Mouse (Mus musculus) forebrain, embryonic 15.5 days (tissue): ENCODE measurements at regions not wholly inside any gene's neighbourhood (a gene's known extent, or its start where the extent isn't known, plus 50 kb on each side); places are given as distances from the start of the nearest gene placed in this dataset.
A peak's percentile ranks its signal among the peaks of the same experiment; 100 is the strongest.

Experiments used
- ATAC-seq: fragments of 200-750 bp; cut with Nextera tagmentation; replicated peaks from 2 replicates; pipeline ENCODE4 v1.8.0; 2017; ENCODE audit warnings: mild to moderate bottlenecking, moderate TSS enrichment, moderate library complexity
- H3K27ac ChIP-seq: fragments of 300-500 bp; sonication (generic); replicated peaks from 2 replicates; pipeline ENCODE4 v1.5.1; 2015; ENCODE audit warnings: mild to moderate bottlenecking, inconsistent platforms
- H3K27me3 ChIP-seq: fragments of 300-500 bp; sonication (generic); 2 replicates; pipeline ENCODE4 v1.6.1; 2015; ENCODE audit warnings: inconsistent platforms
- H3K36me3 ChIP-seq: fragments of 300-500 bp; sonication (generic); 2 replicates; pipeline ENCODE4 v1.6.1; 2015; ENCODE audit warnings: mild to moderate bottlenecking, inconsistent platforms
- H3K4me1 ChIP-seq: fragments of 300-500 bp; sonication (generic); 2 replicates; pipeline ENCODE4 v1.6.1; 2015; ENCODE audit warnings: inconsistent platforms
- H3K4me2 ChIP-seq: fragments of 300-500 bp; sonication (generic); replicated peaks from 2 replicates; pipeline ENCODE4 v1.6.1; 2015; ENCODE audit warnings: mild to moderate bottlenecking, inconsistent platforms
- H3K4me3 ChIP-seq: fragments of 300-500 bp; sonication (generic); 2 replicates; pipeline ENCODE4 v1.5.1; 2015; ENCODE audit warnings: mild to moderate bottlenecking, inconsistent platforms
- H3K9ac ChIP-seq: fragments of 300-500 bp; sonication (generic); replicated peaks from 2 replicates; pipeline ENCODE4 v1.6.1; 2015; ENCODE audit warnings: mild to moderate bottlenecking, inconsistent platforms
- H3K9me3 ChIP-seq: fragments of 300-500 bp; sonication (generic); 2 replicates; pipeline ENCODE4 v1.6.1; 2016; ENCODE audit warnings: inconsistent platforms
- WGBS: fragments of 180-500 bp; shearing (Covaris S2); methylation state at CpG from one replicate; pipeline ENCODE4 v1.1.7; 2015; ENCODE audit warnings: mixed read lengths; 5-methylcytosine and 5-hydroxymethylcytosine counted together

GRCm38 (mm10) chr9:47434091-47434490, 95.9 kb upstream of the Cadm1 start:
- Histone ChIP-seq H3K27ac (no peak overlapping the region), H3K27me3 (no peaks in the 10 kb centered on the region), H3K4me3 (no peak overlapping the region), H3K36me3 (no peaks in the 10 kb centered on the region), H3K4me2 (no peak overlapping the region), H3K9me3 (no peaks in the 10 kb centered on the region), H3K4me1 (no peaks in the 10 kb centered on the region), H3K9ac (no peak overlapping the region)
- WGBS: 93% methylated on average over 2 of the region's 2 CpGs
- ATAC-seq: no peak

GRCm38 (mm10) chr9:47438976-47439375, 91.0 kb upstream of the Cadm1 start:
- Histone ChIP-seq H3K27ac (no peak overlapping the region), H3K9ac (no peak overlapping the region), H3K9me3 (no peaks in the 10 kb centered on the region), H3K4me3 (no peak overlapping the region), H3K27me3 (no peaks in the 10 kb centered on the region), H3K4me1 (peaks cover 8% of the 10 kb centered on the region), H3K36me3 (no peaks in the 10 kb centered on the region), H3K4me2 (no peak overlapping the region)
- WGBS: 76% methylated on average over 4 of the region's 4 CpGs
- no peak for ATAC-seq

- Histone ChIP-seq H3K36me3 (no peaks in the 10 kb centered on the region), H3K9me3 (no peaks in the 10 kb centered on the region), H3K9ac (peak overlapping the region; percentile 29; the same call in 1 of the 2 replicates), H3K4me3 (peak overlapping the region; percentile 19), H3K27ac (no peak overlapping the region), H3K27me3 (no peaks in the 10 kb centered on the region), H3K4me2 (peak overlapping the region; percentile 44), H3K4me1 (peaks cover 8% of the 10 kb centered on the region)
- 19% methylated on average over 11 of the region's 11 CpGs for WGBS
- ATAC-seq: 0 out of 2 replicates have a peak, but pooled peaks have one; percentile 32
Measured at GRCm38 (mm10) chr9:47439506-47439905, 90.5 kb upstream of the Cadm1 start.

- Histone ChIP-seq H3K27ac (no peak overlapping the region), H3K4me3 (peak overlapping the region; percentile 19), H3K9me3 (no peaks in the 10 kb centered on the region), H3K4me1 (peaks cover 8% of the 10 kb centered on the region), H3K9ac (peak overlapping the region; percentile 29; the same call in 1 of the 2 replicates), H3K27me3 (no peaks in the 10 kb centered on the region), H3K36me3 (no peaks in the 10 kb centered on the region), H3K4me2 (peak overlapping the region; percentile 44)
- WGBS: 7% methylated on average over 6 of the region's 6 CpGs
- no peak for ATAC-seq
Measured at GRCm38 (mm10) chr9:47440128-47440527, 89.8 kb upstream of the Cadm1 start.

GRCm38 (mm10) chr9:47441155-47441554, 88.8 kb upstream of the Cadm1 start:
- no peak overlapping the region for H3K4me3 ChIP-seq
- H3K4me2 ChIP-seq: no peak overlapping the region
- WGBS: 88% methylated on average over 8 of the region's 8 CpGs
- no peak for ATAC-seq
- H3K36me3 ChIP-seq: no peaks in the 10 kb centered on the region
- H3K9ac ChIP-seq: no peak overlapping the region
- no peaks in the 10 kb centered on the region for H3K27me3 ChIP-seq
- peaks cover 8% of the 10 kb centered on the region for H3K4me1 ChIP-seq
- H3K9me3 ChIP-seq: no peaks in the 10 kb centered on the region
- H3K27ac ChIP-seq: no peak overlapping the region

- Histone ChIP-seq H3K27me3 (no peaks in the 10 kb centered on the region), H3K9ac (no peak overlapping the region), H3K4me2 (no peak overlapping the region), H3K4me3 (no peak overlapping the region), H3K4me1 (peaks cover 8% of the 10 kb centered on the region), H3K9me3 (no peaks in the 10 kb centered on the region), H3K27ac (no peak overlapping the region), H3K36me3 (no peaks in the 10 kb centered on the region)
- ATAC-seq: no peak
- WGBS: 88% methylated on average over 2 of the region's 2 CpGs
Measured at GRCm38 (mm10) chr9:47444168-47444567, 85.8 kb upstream of the Cadm1 start.

GRCm38 (mm10) chr9:47444752-47445151, 85.2 kb upstream of the Cadm1 start:
- no peaks in the 10 kb centered on the region for H3K27me3 ChIP-seq
- no peak for ATAC-seq
- H3K9ac ChIP-seq: no peak overlapping the region
- H3K9me3 ChIP-seq: no peaks in the 10 kb centered on the region
- H3K4me2 ChIP-seq: no peak overlapping the region
- H3K4me3 ChIP-seq: no peak overlapping the region
- no peaks in the 10 kb centered on the region for H3K36me3 ChIP-seq
- peaks cover 3% of the 10 kb centered on the region for H3K4me1 ChIP-seq
- H3K27ac ChIP-seq: no peak overlapping the region
- 38% methylated on average over 1 of the region's 1 CpGs for WGBS

GRCm38 (mm10) chr9:47445332-47445731, 84.6 kb upstream of the Cadm1 start:
- Histone ChIP-seq H3K36me3 (no peaks in the 10 kb centered on the region), H3K4me1 (no peaks in the 10 kb centered on the region), H3K4me3 (no peak overlapping the region), H3K4me2 (no peak overlapping the region), H3K9ac (no peak overlapping the region), H3K9me3 (no peaks in the 10 kb centered on the region), H3K27ac (no peak overlapping the region), H3K27me3 (no peaks in the 10 kb centered on the region)
- 77% methylated on average over 6 of the region's 6 CpGs for whole genome bisulfite sequencing
- no peak for ATAC-seq

- Histone ChIP-seq H3K9ac (no peak overlapping the region), H3K4me1 (no peaks in the 10 kb centered on the region), H3K9me3 (no peaks in the 10 kb centered on the region), H3K4me2 (no peak overlapping the region), H3K36me3 (no peaks in the 10 kb centered on the region), H3K27me3 (no peaks in the 10 kb centered on the region), H3K4me3 (no peak overlapping the region), H3K27ac (no peak overlapping the region)
- WGBS: 71% methylated on average over 4 of the region's 4 CpGs
- ATAC-seq: no peak
Measured at GRCm38 (mm10) chr9:47452752-47453151, 77.2 kb upstream of the Cadm1 start.

- Histone ChIP-seq H3K4me1 (0 out of 2 replicates have a peak, but pooled peaks cover 3% of the 10 kb centered on the region), H3K4me3 (no peak overlapping the region), H3K27ac (no peak overlapping the region), H3K9me3 (no peaks in the 10 kb centered on the region), H3K4me2 (no peak overlapping the region), H3K27me3 (no peaks in the 10 kb centered on the region), H3K36me3 (no peaks in the 10 kb centered on the region), H3K9ac (no peak overlapping the region)
- 48% methylated on average over 15 of the region's 15 CpGs for WGBS
- ATAC-seq: no peak
Measured at GRCm38 (mm10) chr9:47458721-47459418, 71.1 kb upstream of the Cadm1 start.

GRCm38 (mm10) chr9:47459461-47460049, 70.4 kb upstream of the Cadm1 start:
- Histone ChIP-seq H3K9me3 (no peaks in the 10 kb centered on the region), H3K9ac (no peak overlapping the region), H3K36me3 (no peaks in the 10 kb centered on the region), H3K4me2 (no peak overlapping the region), H3K4me1 (0 out of 2 replicates have a peak, but pooled peaks cover 3% of the 10 kb centered on the region), H3K4me3 (no peak overlapping the region), H3K27ac (no peak overlapping the region), H3K27me3 (no peaks in the 10 kb centered on the region)
- WGBS: 79% methylated on average over 8 of the region's 8 CpGs
- ATAC-seq: no peak

GRCm38 (mm10) chr9:47460241-47460640, 69.7 kb upstream of the Cadm1 start:
- WGBS: 74% methylated on average over 15 of the region's 15 CpGs
- no peak for ATAC-seq
- Histone ChIP-seq H3K36me3 (no peaks in the 10 kb centered on the region), H3K4me3 (no peak overlapping the region), H3K27me3 (no peaks in the 10 kb centered on the region), H3K9ac (no peak overlapping the region), H3K27ac (no peak overlapping the region), H3K4me1 (0 out of 2 replicates have a peak, but pooled peaks cover 3% of the 10 kb centered on the region), H3K9me3 (no peaks in the 10 kb centered on the region), H3K4me2 (no peak overlapping the region)
